Comparison of ENCODE assay signal across 11 mouse cellular contexts in genomic region chr19:11165172-11165571, GRCm38 (mm10). TPM values are rescaled to one million over a fixed set of nuclear protein-coding genes. Genes with fewer than 3 reads are reported as not detected.
DNase-seq lines count a peak whose midpoint lies in the region; ATAC-seq lines count a peak whose summit lies in the region.
"Had no signal": no experiment of that assay in that cellular context is flagged by ENCODE, and none has a peak within 500 bp of the region (broad histone marks: within the 10 kb centered on the region; RNA-seq: fewer than 3 reads in every experiment).

Gene 1700025F22Rik (minus strand): TSS chr19:11165320.

- no peak within 1 kb of the TSS for H3K27ac ChIP-seq in midbrain, embryonic 16.5 days (ENCODE audit: low read length)
- no peak within 1 kb of the TSS for H3K27ac ChIP-seq in forebrain, embryonic 16.5 days (ENCODE audit: low read length)

- H3K27me3 ChIP-seq in midbrain, embryonic 16.5 days (ENCODE audit: control insufficient read depth, insufficient read depth, low read depth, low read length), result no peaks in the 10 kb centered on the region
- H3K27me3 ChIP-seq in forebrain, embryonic 16.5 days (replicated peaks; ENCODE audit: control insufficient read depth, insufficient read depth, low read length), result no peaks in the 10 kb centered on the region

- 31% methylated on average over 10 of the region's 10 CpGs for WGBS in midbrain, embryonic 16.5 days
- 44% methylated on average over 10 of the region's 10 CpGs for WGBS in forebrain, embryonic 16.5 days

- no peak within 1 kb of the TSS for H3K9ac ChIP-seq in midbrain, embryonic 16.5 days (ENCODE audit: low read depth, low read length)
- no peak within 1 kb of the TSS for H3K9ac ChIP-seq in forebrain, embryonic 16.5 days (replicated peaks; ENCODE audit: low read depth, low read length)

- ATAC-seq in midbrain, embryonic 16.5 days, result no peak
- no peak for ATAC-seq in forebrain, embryonic 16.5 days
- ATAC-seq: activated CD4-positive, CD25-positive, alpha-beta regulatory T cell, adult 4 months had no signal

- DNase-seq in heart, postnatal 36 days, result peak; percentile 10 to 16
- no peak for DNase-seq in heart, adult 11 months
- DNase-seq in ES-CJ7 (ENCODE audit: low read depth, low spot score), result peak; percentile 40
- peak; percentile 3 to 5 for DNase-seq in kidney, postnatal 4 days
- DNase-seq in spleen, postnatal 10 days (ENCODE audit: low spot score in 2 of 2), result peak; percentile 18 to 56
- no peak for DNase-seq in c-Kit-positive CD71-positive TER-119-positive erythroid progenitor cells, embryonic 14.5 days (ENCODE audit: low spot score)

- no peaks in the 10 kb centered on the region for H3K9me3 ChIP-seq in midbrain, embryonic 16.5 days (replicated peaks; ENCODE audit: control insufficient read depth, low read length, poor library complexity, severe bottlenecking)
- H3K9me3 ChIP-seq in forebrain, embryonic 16.5 days (ENCODE audit: control insufficient read depth, low read length), result no peaks in the 10 kb centered on the region

- no peak within 1 kb of the TSS for H3K4me3 ChIP-seq in midbrain, embryonic 16.5 days (ENCODE audit: low read depth, low read length)
- H3K4me3 ChIP-seq in forebrain, embryonic 16.5 days (replicated peaks; ENCODE audit: low read length), result no peak within 1 kb of the TSS

- intact Hi-C loops in heart, postnatal 36 days (cut with DNase I), result no loop called here

- H3K4me1 ChIP-seq in midbrain, embryonic 16.5 days (ENCODE audit: control insufficient read depth, insufficient read depth, low read length), result no peaks in the 10 kb centered on the region
- H3K4me1 ChIP-seq in forebrain, embryonic 16.5 days (replicated peaks; ENCODE audit: control insufficient read depth, insufficient read depth, low read length), result no peaks in the 10 kb centered on the region

- no peak within 1 kb of the TSS for H3K4me2 ChIP-seq in midbrain, embryonic 16.5 days (ENCODE audit: low read length)
- no peak within 1 kb of the TSS for H3K4me2 ChIP-seq in forebrain, embryonic 16.5 days (ENCODE audit: low read length)

- H3K36me3 ChIP-seq in midbrain, embryonic 16.5 days (ENCODE audit: control insufficient read depth, insufficient read depth, low read length), result no peaks in the 10 kb centered on the region
- H3K36me3 ChIP-seq in forebrain, embryonic 16.5 days (ENCODE audit: control insufficient read depth, insufficient read depth), result no peaks in the 10 kb centered on the region

RNA-seq across cellular contexts. Expression of gene 1700025F22Rik, which starts in this region (rescaled TPM):
- not detected for total RNA-seq in heart, postnatal 36 days (2021)
- not detected in 2 replicates for polyA plus RNA-seq in midbrain, embryonic 16.5 days (2015; fragmentation: Nextera tagmentation; extraction: Ambion mirVana)
- not detected in 2 replicates for polyA plus RNA-seq in forebrain, embryonic 16.5 days (2015; fragmentation: Nextera tagmentation; extraction: Ambion mirVana)
- polyA plus RNA-seq: activated CD4-positive, CD25-positive, alpha-beta regulatory T cell, adult 4 months; forebrain, embryonic 11.5 days; limb, embryonic 11.5 days had no signal

Comparison
In these comparisons a context has a peak if more than half of its experiments do, and no peak if none do; other contexts are left out.
1. Peak in DNase-seq in heart, postnatal 36 days; RNA of the gene not detected or under 1 TPM.
2. DNase-seq: peak in ES-CJ7 (single experiment), kidney, postnatal 4 days (2 of 2) and spleen, postnatal 10 days (2 of 2); none in heart, adult 11 months (single experiment) and c-Kit-positive CD71-positive TER-119-positive erythroid progenitor cells, embryonic 14.5 days (single experiment).